Mouse (Mus musculus) gastrocnemius, postnatal 25 days (tissue): ENCODE results near the gene Mrgpre. TPM values are rescaled to one million over a fixed set of nuclear protein-coding genes. Genes with fewer than 3 reads are reported as not detected.
A peak's percentile ranks its signal among the peaks of the same experiment; 100 is the strongest.

Source experiments
- DNase-seq: peaks from one replicate; pipeline ENCODE4 v3.0.0; 2022
- long read RNA-seq, 2 experiments: library from polyadenylated mRNA; stranded (forward); transcript quantifications; one replicate each; pipeline ENCODE4 v2.0.0; 2021
- total RNA-seq, 2 experiments: library from RNA; stranded (reverse); gene quantifications; 1 replicate in 1 of 2; 2 replicates in 1 of 2; pipeline ENCODE4 v1.2.3; 2021

Gene Mrgpre
- under 1 TPM; 0.64 to 0.67 TPM for total RNA-seq
- long read RNA-seq, experiment 1: 0 reads
- long read RNA-seq, experiment 2: 0 reads

DNA sequence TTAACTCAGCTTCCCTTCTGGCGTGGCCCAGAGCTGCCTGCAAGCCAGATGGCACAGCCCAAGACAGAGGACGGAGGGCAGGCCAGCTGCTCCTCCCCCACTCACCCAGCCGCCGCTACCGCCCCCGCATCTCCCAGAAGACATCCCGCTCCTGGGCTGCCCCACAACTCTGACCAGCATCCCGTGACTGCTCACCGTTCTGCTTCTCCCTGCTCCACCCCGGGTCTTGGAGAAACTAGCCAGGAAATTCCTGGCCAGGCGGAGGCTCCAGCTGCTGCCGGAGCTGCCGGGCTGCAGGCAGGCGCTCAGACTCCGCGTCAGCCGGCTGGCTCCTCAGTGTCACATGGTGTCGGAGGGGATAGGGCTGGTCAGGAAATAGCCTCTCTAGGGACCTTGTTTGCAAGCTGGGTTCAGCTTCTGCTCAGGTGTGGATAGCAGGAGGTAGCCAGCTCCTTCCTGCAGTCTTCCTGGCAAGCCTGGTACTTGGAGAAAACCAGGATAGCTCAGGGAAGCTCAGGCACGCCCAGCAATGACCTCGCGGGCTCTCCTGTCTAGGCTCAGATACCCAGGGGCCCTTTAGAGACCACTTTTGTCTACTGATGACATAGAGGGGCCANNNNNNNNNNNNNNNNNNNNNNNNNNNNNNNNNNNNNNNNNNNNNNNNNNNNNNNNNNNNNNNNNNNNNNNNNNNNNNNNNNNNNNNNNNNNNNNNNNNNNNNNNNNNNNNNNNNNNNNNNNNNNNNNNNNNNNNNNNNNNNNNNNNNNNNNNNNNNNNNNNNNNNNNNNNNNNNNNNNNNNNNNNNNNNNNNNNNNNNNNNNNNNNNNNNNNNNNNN, at the start of gene Mrgpre:
Gene Mrgpre (minus strand): TSS at position 505 of the 834 bp plus-strand sequence.
- peak; percentile 89 for DNase-seq

DNA sequence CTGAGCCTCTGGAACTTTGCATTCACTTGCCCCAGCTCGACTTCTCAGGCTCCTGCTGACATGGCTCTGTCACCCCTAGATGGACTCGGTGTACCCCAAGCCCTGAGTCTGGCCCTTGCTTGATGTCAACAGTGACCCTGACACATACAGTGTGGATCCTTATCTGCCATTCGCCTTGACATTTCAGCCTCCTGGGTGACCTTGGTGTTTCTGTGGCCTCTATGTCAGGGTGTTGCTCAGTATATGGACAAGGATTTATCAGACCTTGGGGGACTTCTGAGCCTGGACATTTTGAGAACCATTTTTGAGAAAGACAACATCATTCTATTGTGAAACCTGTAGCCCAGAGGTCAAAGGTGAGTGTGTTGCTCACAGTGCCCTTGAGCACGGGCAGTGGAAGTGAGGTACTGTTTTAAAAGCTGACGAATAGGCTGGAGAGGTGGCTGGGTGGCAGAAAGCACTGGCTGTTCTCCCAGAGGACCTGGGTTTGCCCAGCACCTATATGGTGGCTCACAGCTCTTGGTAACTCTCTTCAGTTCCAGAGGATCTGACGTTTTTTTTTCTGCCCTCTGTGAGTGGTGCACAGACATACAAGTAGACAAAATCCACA, 49.4 kb upstream of the Mrgpre start:
- no peak for DNase-seq

DNA sequence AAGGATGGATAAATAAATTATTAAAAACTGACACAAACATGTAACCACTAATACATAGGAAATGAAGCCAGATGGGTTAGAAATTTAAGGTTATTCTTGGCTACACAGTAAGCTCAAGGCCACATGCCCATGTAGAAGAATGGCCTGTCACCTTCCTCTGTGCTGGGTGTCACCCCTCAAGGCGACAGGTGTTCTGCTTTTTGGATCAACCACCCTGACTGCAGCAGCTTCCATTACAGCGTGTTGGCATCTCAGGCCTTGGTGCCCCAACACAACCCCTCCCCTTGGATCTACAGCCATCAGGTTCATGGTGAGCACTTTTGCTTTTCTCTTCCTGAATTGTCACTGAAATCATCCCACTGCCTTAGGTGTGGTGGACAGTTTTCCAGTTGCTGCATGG, 48.3 kb upstream of the Mrgpre start:
- no peak for DNase-seq

DNA sequence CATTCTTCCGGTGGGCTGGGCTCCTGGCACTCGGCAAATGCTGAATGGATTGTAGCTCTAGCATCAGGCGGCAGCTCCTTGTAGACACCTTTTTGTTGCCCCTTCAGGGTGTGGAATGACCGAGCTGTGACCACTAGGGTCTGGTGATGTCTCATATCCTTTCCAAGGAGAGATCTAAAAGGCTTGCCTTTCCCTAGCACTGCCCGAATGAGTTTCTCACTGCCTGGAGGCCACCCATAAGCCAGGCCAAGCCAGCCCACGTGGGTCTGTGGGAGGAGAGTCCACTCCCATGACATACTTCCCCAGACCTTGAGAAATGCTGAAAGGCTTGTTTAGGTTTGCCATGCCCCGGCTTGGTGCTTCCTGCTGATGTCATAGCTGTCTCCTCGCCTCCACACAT, 47.9 kb upstream of the Mrgpre start:
- DNase-seq: no peak

DNA sequence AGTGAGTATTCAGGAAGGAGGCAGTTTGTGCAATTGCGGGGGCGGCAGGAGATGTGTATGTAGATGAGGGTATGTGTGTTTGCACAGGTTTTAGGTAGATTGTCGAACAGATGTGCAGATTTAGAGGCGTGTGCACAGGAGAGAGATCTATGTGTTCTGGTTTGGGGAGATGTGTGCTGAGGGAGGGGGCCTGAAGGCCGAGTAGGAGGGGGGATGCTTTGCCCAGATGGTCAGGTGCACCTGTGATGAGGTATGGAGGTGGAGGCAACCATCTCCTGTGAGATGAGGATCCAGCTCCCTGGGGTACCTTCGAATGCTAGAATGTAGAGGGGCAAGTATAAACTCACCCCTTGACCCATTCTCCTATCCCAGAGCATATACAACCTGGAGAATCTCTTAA, 46.1 kb upstream of the Mrgpre start:
- no peak for DNase-seq

DNA sequence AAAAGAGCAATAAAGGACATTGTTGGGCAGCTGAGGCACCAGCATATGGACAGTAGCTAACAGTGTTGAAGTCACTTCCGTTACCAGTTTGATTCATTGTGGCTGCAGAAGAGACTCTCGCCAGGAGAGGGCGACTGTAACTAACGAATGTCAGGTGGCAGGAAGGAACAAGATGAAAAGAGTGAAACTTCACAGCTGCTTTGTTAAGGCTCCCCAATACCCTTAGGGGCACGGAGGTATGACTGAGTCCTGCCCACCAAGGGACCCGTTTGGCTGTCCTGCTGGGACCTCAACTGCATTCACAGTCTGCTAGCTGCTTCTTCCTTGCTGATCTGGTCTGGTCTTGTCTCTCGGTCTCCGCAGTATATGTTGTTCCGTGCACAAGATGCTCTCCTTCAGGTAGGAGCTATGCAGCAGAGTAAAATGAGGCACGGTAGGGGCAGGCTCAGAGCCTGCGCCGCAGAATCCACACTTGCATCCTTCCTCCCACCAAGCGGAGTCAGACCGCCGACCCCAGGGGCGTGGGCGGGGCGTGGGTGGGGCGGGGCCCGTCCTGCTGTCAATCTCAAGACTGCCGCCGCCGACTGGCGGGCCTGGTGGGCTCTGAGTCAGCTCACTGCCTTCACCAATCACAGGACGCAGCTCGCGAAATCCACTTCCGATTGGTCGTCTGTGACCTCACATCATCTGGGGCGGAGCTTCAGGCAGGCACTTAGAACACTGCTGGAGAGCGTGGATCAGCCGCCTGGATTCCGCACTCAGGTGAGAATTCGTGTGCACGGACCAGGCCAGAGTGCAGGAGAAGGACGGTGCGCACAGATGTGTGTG, 45.4 kb upstream of the Mrgpre start:
- peak; percentile 96 for DNase-seq

DNA sequence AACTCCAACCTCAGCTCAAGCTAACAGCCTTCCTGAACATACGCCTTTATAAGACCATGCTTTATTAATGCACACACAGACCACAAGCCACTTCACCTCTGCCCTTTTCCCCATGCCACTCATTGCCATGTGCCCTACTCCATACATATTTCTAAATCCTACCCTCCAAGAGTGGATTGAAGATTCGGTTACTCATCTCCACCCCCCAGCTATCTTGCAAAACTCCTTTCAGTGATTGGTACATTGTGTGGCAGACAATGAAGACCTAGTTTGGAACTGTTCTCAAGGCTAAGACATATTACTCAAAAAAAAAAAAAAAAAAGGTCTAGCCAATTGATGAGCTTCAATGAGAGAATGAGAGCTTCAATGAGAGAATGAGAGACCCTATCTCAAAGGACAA, 42.7 kb upstream of the Mrgpre start:
- DNase-seq: no peak

DNA sequence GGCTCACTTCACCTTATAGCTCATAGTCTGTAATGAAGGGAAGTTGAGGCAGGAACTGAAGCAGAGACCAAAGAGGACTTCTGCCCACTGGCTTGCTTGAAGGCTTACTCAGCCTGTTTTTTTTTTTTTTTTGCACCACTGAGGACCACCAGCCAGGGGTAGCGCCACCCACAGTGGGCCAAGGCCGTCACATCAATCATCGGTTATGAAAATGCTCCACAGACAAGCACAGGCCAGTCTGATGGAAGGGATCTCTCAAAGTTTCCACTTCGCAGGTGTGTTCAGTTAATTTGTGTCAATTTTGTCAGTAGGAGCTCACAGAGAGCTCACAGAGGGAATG, 38.9 kb upstream of the Mrgpre start:
- DNase-seq: no peak

DNA sequence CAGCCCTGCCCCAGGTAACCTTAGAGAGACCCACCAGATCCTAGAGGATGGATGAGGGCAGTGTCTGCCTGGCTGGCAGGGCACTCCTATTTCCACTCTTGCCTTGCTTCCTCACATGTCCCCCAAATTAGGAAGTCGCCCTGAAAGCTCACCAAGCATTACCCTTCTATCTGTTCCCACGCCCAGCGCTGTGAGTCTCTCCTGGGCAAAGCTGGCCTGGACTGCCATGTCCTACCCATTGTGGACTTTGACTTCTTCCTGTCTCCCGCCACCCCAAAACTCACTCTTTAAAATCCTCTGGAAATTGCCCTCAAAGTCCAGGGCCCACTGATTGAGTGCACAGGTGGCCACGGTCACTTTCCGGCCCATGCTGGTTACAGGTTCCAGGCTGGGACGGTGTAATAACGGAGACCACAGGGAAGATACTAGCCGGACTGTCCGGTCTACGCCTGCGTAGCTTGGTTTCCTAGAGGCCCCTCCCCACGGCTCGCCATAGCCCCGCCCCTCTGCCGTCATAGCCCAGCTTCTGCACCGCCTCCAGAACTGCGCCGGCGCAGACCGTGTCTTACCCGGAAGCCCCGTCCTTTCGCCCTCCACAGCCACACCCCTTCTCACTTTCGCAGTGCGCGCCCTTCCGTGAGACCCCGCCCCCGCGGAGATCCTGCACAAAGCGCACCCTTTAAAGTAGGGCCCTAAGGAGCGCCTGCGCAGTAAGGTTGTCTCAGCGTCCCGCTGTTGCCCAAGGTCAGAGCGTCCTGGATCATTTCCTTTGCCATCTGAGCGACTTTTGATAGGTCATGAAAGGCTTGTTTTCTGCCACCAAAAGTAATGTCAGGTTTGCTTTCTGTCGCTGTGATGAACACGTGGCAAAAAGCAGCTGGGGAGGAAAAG, 38.3 kb upstream of the Mrgpre start, which contains the start of the genes Nadsyn1 and Dhcr7:
Gene Nadsyn1 (minus strand): TSS at position 475 of the 891 bp plus-strand sequence.
Gene Dhcr7 (plus strand): TSS at position 771 of the 891 bp plus-strand sequence.
- peak; percentile 99 for DNase-seq

DNA sequence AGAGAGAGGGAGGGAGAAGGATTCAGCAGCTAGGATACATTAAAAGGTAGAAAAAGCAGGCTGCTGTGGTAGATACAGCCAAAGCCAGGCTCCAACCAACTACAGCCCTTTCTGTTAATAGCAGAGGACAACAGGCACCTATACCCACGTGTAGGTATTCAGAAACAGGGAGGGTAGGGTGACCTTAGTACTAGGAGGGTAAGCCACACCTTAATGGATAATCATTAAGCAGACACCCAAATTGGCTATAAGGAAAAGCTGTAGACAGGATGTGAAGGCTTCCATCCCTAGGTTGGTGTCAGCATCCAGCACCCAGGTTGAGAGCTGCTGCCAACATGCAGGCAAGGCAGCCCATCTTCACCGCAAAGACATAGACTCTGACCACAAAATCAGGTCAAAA, 36.9 kb upstream of the Mrgpre start:
- DNase-seq: no peak

DNA sequence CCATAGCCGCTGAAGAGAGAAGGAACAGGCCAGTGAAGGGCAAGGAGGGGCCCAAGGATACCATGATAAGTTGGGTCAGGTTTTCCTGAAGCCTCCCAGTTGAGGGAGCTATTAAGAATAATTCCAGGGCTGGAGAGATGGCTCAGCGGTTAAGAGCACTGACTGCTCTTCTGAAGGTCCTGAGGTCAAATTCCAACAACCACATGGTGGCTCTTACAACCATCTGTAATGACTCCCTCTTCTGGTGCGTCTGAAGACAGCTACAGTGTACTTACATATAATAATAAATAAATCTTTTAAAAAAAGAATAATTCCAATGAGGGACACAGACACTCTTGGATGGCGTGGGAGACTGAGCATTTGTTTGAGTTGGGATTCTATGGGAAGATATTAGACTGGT, 34.9 kb upstream of the Mrgpre start:
- no peak for DNase-seq

DNA sequence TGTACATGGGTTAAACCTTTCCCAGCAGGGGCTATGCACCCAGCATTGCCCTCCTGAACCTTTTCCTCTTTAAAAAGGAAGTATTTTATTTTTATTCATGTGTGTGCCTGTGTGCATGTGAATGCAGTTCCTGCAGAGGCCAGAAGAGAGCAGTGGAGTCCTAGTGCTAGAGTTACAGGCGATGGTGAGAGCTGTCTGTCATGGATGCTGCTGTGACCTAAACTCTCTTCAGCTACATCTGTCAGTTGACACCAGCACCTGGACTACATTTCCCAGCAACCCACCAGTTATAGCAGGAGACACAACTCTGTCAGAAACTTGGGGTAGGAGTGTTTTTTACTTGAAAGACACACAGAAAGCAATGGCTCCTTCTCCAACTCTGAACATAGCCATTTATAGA, 24.6 kb upstream of the Mrgpre start:
- no peak for DNase-seq

DNA sequence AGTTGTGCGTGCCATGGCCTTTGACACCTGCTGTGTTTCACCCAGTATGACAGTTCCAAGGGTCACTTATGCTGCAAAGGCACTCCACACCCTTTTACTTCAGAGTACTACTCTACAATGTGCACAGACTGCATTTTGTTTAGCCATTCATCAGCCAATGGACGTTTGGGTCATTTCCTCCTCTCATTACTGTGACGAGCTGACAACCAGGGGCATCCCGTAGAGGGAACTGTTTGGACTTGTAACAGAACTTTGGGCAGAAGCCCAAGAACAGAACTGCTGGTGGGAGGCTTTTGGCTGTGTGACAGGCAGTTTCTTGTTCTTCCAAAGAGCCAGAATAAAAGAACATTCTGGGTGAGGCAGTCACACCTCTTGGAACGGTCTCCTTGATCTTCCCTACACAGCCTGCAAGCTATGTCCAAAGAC, 20.9 kb upstream of the Mrgpre start:
- DNase-seq: no peak

DNA sequence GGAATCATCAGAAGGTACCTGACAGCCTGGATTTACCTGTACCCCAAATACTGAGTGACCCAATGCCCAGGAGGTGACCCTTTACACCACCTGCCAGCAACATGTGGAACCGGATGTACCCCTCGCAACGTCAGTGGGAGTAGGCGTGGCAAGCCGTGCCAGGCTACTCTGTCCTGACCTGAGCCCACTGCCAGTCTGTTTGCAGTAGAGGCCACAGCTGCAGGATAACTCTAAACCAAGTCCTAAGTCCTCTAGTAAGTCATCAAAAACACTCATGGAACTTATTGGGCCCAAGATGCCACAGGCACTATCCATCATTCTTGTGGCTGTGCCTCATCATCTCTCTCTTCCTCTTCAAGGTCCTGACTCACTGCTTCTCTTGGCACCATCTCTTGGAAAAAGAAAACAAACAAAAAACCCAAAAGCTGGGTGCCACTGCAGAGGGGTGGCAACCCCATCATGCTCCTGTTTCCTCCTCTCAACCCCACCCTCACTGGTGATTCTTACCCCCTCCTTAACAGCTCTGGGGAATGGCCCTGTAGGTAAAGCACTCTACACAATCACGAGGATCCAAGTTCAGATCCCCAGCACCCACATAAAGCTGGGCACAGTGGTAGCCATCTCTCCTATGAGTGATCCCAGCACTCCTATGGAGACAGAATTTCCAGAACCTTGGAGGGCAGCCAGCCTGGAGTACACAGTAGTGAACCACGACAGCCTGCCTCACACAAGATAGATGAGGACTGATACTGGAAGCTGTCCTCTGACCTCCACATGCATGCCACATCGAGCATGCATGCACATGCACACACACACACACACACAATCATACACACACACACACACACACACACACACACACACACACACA, 17.1 kb upstream of the Mrgpre start:
- DNase-seq: no peak

DNA sequence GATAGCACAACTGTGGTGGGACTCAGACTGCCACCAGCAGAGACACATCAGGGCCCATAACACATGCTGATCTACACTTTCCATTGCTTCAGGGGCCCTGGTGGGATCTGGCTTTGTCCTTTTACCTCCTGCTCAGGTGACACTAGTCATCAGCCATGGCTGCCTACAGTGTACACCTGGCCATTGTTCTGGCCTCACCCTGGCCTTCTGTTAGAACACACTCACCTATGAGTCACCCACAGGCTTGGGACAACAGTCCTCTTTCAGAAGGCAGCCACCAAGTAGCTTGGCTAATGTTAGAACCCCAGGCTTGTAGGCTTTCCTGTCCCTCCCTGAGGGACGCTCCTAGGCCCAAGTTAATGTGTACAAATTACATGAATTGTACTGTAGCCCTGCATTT, 16.5 kb upstream of the Mrgpre start:
- no peak for DNase-seq

DNA sequence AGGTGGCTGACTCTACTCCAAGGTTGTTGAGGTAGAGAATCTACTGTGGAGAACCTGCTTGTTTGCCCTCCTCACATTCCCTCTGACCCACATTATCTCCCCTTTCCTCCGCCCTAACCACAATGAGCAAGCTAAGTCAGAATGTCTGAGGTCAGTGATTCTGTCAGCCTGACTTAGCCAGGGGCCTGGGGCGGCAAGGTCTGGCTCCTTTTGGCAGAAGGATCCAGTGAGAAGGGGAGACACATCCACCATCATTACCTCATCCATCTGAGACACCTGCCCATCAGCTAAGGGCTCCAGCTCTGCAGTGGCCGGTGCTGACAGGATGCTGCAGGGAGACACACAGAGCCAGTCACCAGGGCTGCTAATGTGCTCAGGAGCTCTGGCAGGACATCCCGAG, 14.5 kb upstream of the Mrgpre start:
- DNase-seq: no peak

DNA sequence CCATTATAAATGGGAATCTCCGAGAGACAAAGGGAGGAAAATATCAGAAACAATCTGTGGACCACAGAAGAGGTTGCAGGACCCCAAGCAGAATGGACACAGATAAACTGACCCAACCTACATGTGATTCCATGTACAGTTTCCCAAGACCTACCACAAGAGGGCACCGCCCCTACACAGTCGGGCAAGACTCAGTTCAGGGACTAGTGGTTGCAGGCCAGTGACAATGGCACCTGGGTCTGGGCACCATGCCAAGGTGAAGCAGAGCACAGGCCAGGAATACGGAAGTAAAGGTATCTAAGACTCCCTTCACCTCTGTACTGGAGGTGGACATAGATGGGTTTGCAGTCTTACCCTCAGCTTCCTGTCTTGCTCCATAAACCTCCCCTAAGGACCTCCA, 8.8 kb upstream of the Mrgpre start:
- DNase-seq: no peak

DNA sequence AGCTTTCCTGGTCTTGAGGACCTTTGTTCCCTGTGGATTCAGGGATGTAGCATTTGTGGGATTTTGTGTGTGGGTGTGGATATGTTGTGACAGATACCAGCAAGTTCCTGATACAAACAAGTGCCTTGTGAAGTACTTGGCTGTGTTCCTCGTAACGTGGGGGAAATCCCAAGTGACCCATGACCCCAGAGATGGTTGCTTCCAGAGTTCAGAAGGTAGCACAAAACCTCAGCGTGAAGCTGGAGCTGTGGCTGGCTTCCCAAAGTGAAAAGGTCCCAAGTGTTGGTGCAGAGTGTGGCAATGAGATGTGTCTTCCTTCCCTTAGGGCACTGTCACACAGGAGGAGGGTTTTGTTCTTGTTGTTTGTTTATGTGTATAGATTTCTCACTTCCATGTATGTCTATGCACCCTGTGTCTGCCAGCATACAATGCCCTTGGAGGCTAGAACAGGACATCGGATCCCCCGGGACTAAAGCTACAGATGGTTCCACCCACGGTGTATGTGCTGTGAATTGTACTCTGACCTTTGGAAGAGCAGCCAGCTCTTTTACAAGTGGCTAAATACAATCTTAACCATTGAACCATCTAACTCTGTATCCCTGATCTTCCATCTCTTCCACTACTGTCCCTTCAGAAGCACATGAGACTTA, 8.2 kb upstream of the Mrgpre start:
- no peak for DNase-seq

DNA sequence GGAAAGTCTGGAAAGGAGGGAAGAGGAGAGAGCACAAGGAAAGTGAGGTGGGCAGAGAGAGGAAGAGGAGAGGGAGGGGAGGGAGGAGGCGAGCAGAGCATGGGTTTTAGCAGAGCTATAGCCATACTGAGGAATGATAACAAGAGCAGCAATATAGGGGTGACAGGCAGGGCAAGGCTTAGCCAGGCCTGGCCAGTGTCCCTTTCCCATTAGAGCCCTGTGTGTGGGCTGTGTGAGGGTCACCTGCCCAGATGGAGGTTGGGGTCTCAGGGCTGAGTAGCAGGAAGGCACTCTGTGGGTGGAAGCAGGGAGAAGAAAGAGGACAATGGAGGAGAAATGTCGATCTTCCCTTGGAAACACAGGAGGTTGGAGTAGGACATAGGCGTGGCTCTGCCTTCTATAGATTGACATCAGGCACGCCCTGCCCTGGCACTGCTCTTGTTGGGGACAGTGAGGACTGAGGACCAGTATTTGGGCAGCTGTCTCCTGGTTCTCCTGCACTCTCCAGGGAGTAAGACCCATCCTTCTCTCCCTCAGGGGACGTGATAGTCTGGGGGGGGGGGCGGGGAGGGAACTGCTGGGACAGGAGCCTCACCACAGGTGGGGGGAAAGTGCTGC, 813 bp downstream of the Mrgpre start:
- DNase-seq: no peak

DNA sequence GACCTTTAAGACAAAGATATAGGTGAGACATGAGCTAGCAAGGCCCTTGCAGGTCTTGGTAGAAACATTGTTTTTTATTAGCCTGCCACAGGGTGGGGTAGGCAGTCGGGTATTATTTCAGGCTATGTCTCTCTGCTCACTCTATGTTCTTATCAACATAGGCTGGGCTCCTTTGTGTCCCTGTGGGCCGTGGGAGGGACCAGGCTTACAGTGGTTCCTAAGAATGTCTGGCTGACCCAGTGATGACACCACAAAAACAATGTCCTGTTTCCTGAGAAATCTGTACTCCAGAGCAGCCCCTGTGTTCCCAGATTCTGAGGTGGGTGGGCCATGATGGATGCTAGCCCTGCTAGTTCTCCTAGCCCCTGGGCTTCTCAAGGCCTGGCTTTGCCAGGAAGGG, 6.9 kb downstream of the Mrgpre start:
- DNase-seq: peak; percentile 37
